Mouse (Mus musculus) myocyte (in vitro differentiated cells): ENCODE measurements around the gene Ren1. TPM values are rescaled to one million over a fixed set of nuclear protein-coding genes. Genes with fewer than 3 reads are reported as not detected.

Experiments
- H3K27me3 ChIP-seq: one replicate; pipeline ENCODE4 v1.6.1; 2011; ENCODE audit not compliant: control insufficient read depth, insufficient read depth, insufficient read length
- H3K36me3 ChIP-seq: one replicate; pipeline ENCODE4 v1.6.1; 2011; ENCODE audit not compliant: control insufficient read depth, insufficient read depth
- H3K4me2 ChIP-seq: one replicate; pipeline ENCODE4 v1.6.1; 2011; ENCODE audit warnings: low read depth, control low read depth
- H3K4me3 ChIP-seq: one replicate; pipeline ENCODE4 v1.5.1; 2011; ENCODE audit warnings: mild to moderate bottlenecking, control low read depth, moderate library complexity
- H3K79me2 ChIP-seq: one replicate; pipeline ENCODE4 v1.6.1; 2011; ENCODE audit not compliant: control insufficient read depth, insufficient read depth
- H3ac ChIP-seq: one replicate; pipeline ENCODE4 v1.6.1; 2011; ENCODE audit not compliant: control insufficient read depth, insufficient read length
- CEBPB ChIP-seq: IDR thresholded peaks from 2 replicates; pipeline ENCODE4 v1.6.1; 2011; ENCODE audit warnings: mild to moderate bottlenecking, moderate library complexity; ENCODE audit not compliant: poor library complexity, insufficient read depth, severe bottlenecking
- E2F4 ChIP-seq: IDR thresholded peaks from one replicate; pipeline ENCODE4 v1.6.1; 2011; ENCODE audit warnings: mild to moderate bottlenecking, control low read depth, moderate library complexity; ENCODE audit not compliant: insufficient read depth
- MAX ChIP-seq: IDR thresholded peaks from one replicate; pipeline ENCODE4 v1.6.1; 2011; ENCODE audit warnings: low read depth, mild to moderate bottlenecking, control low read depth
- MYOD1 ChIP-seq, 3 experiments: IDR thresholded peaks; one replicate each; pipeline ENCODE4 v1.6.1; 2011; ENCODE audit warnings: control low read depth in 2 of 3, low read depth in 2 of 3, mild to moderate bottlenecking in 2 of 3, moderate library complexity in 1 of 3; ENCODE audit not compliant: insufficient read length in 2 of 3, control insufficient read depth in 1 of 3
- MYOG ChIP-seq, 3 experiments: IDR thresholded peaks; one replicate each; pipeline ENCODE4 v1.6.1; 2011; ENCODE audit warnings: control low read depth in 2 of 3, low read depth in 2 of 3, mild to moderate bottlenecking in 2 of 3; ENCODE audit not compliant: insufficient read length in 2 of 3, control insufficient read depth in 1 of 3, insufficient read depth in 1 of 3
- POLR2A ChIP-seq: IDR thresholded peaks from one replicate; pipeline ENCODE4 v1.6.1; 2011; ENCODE audit warnings: low read depth, mild to moderate bottlenecking, control low read depth, moderate library complexity; ENCODE audit not compliant: insufficient read length
- POLR2AphosphoS2 ChIP-seq: IDR thresholded peaks from one replicate; pipeline ENCODE4 v1.6.1; 2011; ENCODE audit warnings: low read depth, control low read depth; ENCODE audit not compliant: insufficient read length
- REST ChIP-seq: IDR thresholded peaks from one replicate; pipeline ENCODE4 v1.6.1; 2011; ENCODE audit warnings: mild to moderate bottlenecking, control low read depth, moderate library complexity; ENCODE audit not compliant: insufficient read depth, insufficient read length
- SRF ChIP-seq: IDR thresholded peaks from one replicate; pipeline ENCODE4 v1.6.1; 2011; ENCODE audit warnings: low read depth; ENCODE audit not compliant: control insufficient read depth, insufficient read length
- TCF12 ChIP-seq: IDR thresholded peaks from one replicate; pipeline ENCODE4 v1.6.1; 2011; ENCODE audit warnings: mild to moderate bottlenecking, control low read depth; ENCODE audit not compliant: poor library complexity, insufficient read depth, severe bottlenecking
- TCF3 ChIP-seq: IDR thresholded peaks from one replicate; pipeline ENCODE4 v1.6.1; 2011; ENCODE audit warnings: low read depth, control low read depth; ENCODE audit not compliant: insufficient read length
- USF1 ChIP-seq: IDR thresholded peaks from one replicate; pipeline ENCODE4 v1.6.1; 2011; ENCODE audit warnings: low read depth, mild to moderate bottlenecking, control low read depth, moderate library complexity
- polyA plus RNA-seq: library from polyadenylated mRNA; unstranded; fragments of >200 nt; fragmentation: generic; extraction: Trizol; gene quantifications from one replicate; pipeline ENCODE4 v1.2.1, GENCODE M21; 2012; ENCODE audit warnings: missing spikeins

Ren1 gene
- polyA plus RNA-seq, 1 experiment, result not detected

DNA sequence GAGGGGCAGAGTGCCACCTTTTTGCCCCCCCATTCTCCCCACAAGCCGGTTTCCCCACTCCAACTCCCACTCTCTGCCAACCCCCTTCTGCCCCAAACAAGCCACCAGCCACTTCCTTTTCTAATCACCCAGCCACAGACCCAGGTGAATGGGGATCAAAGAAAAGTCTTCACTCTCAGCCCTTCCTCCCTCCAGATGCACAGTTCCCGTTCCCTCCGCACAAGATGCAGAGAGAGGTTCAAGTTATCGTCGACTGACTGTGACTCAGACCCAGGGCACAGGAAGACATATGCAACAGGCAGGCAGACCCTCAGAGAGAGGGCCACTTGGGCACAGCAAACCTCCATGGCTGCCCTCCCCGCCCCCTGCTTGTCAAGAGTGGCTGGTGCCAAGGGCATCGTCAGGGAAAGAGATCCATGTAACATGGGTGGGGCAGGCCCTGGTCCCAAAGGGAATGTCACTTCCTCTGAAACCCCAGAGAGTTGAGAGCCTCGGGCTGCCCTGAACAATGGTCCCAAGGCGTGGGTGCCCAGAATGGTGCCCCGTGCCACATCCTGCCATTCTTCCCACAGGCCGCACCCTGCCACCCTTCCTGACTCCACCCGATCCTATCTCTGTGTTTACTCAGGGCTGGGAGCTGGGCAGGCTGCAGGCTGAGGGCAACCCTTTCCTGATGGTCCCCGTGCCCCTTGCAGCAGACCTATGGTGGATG lies 49.9 kb downstream of the Ren1 start:
- H3ac ChIP-seq, result no peak overlapping the region
- no peak overlapping the region for H3K4me3 ChIP-seq
- TF ChIP-seq CEBPB, result no peak
- TF ChIP-seq TCF3, result no peak
- no peak for TF ChIP-seq TCF12
- no peak for TF ChIP-seq MYOG (IDR thresholded peaks at IDR 0.05; ENCODE audit: control insufficient read depth in 1 of 3, insufficient read depth in 1 of 3, insufficient read length in 2 of 3, low read depth in 2 of 3)
- TF ChIP-seq POLR2AphosphoS2, result no peak
- TF ChIP-seq E2F4, result no peak
- TF ChIP-seq SRF, result no peak
- no peak for TF ChIP-seq POLR2A
- TF ChIP-seq MAX, result no peak
- TF ChIP-seq REST, result no peak
- TF ChIP-seq MYOD1 (IDR thresholded peaks at IDR 0.05; ENCODE audit: control insufficient read depth in 1 of 3, insufficient read length in 2 of 3, low read depth in 2 of 3), result no peak
- no peak for TF ChIP-seq USF1
- no peak overlapping the region for H3K4me2 ChIP-seq
- no peaks in the 10 kb centered on the region for H3K27me3 ChIP-seq
- H3K36me3 ChIP-seq, result no peaks in the 10 kb centered on the region
- no peaks in the 10 kb centered on the region for H3K79me2 ChIP-seq

- no peak overlapping the region for H3K4me3 ChIP-seq
- no peak overlapping the region for H3ac ChIP-seq
- H3K79me2 ChIP-seq, result no peaks in the 10 kb centered on the region
- no peak overlapping the region for H3K4me2 ChIP-seq
- H3K36me3 ChIP-seq, result no peaks in the 10 kb centered on the region
- no peak for TF ChIP-seq REST
- no peak for TF ChIP-seq E2F4
- no peak for TF ChIP-seq MAX
- TF ChIP-seq MYOG (IDR thresholded peaks at IDR 0.05; ENCODE audit: control insufficient read depth in 1 of 3, insufficient read depth in 1 of 3, insufficient read length in 2 of 3, low read depth in 2 of 3), result no peak
- no peak for TF ChIP-seq USF1
- TF ChIP-seq SRF, result no peak
- no peak for TF ChIP-seq POLR2AphosphoS2
- no peak for TF ChIP-seq CEBPB
- TF ChIP-seq POLR2A, result no peak
- TF ChIP-seq TCF3, result no peak
- no peak for TF ChIP-seq MYOD1 (IDR thresholded peaks at IDR 0.05; ENCODE audit: control insufficient read depth in 1 of 3, insufficient read length in 2 of 3, low read depth in 2 of 3)
- no peak for TF ChIP-seq TCF12
- H3K27me3 ChIP-seq, result peaks cover 6% of the 10 kb centered on the region
These were observed 53.7 kb downstream of the Ren1 start for GRCm38 (mm10) chr1:133404005-133404404.

DNA sequence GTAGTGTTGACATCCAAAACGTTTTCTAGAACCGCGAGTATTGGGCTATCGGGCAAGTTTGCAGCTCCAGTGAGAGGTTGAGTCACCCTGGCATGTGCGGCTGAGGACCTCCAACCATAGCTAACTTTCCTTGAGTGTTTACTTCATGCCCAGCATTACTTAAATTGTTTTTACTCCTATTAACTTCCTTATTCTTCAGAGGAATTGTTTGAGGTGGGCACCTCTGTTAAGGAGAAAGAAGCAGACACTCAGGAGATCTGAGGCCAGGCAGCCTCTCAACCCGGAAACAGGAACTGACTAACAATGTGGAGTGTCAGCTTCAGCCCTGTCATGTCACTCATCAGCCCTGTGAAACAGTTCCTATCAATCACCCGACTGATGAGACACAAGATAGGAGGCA lies 56.3 kb downstream of the Ren1 start:
- H3K36me3 ChIP-seq, result no peaks in the 10 kb centered on the region
- TF ChIP-seq REST, result no peak
- TF ChIP-seq POLR2A, result no peak
- no peak for TF ChIP-seq MYOG (IDR thresholded peaks at IDR 0.05; ENCODE audit: control insufficient read depth in 1 of 3, insufficient read depth in 1 of 3, insufficient read length in 2 of 3, low read depth in 2 of 3)
- no peak for TF ChIP-seq MYOD1 (IDR thresholded peaks at IDR 0.05; ENCODE audit: control insufficient read depth in 1 of 3, insufficient read length in 2 of 3, low read depth in 2 of 3)
- no peak overlapping the region for H3K4me3 ChIP-seq
- no peak overlapping the region for H3ac ChIP-seq
- no peak overlapping the region for H3K4me2 ChIP-seq
- peaks cover 12% of the 10 kb centered on the region for H3K27me3 ChIP-seq
- no peaks in the 10 kb centered on the region for H3K79me2 ChIP-seq

GRCm38 (mm10) chr1:133407436-133407835 lies 57.1 kb downstream of the Ren1 start:
- H3K4me2 ChIP-seq, result no peak overlapping the region

More at GRCm38 (mm10) chr1:133407436-133407835, 57.1 kb downstream of the Ren1 start:
- H3K27me3 ChIP-seq, result peaks cover 18% of the 10 kb centered on the region
- no peaks in the 10 kb centered on the region for H3K36me3 ChIP-seq
- no peak overlapping the region for H3ac ChIP-seq
- no peaks in the 10 kb centered on the region for H3K79me2 ChIP-seq
- TF ChIP-seq POLR2A (no peak), E2F4 (no peak), MAX (no peak), MYOD1 (IDR thresholded peaks at IDR 0.05; ENCODE audit: control insufficient read depth in 1 of 3, insufficient read length in 2 of 3, low read depth in 2 of 3) (no peak), SRF (no peak), MYOG (IDR thresholded peaks at IDR 0.05; ENCODE audit: control insufficient read depth in 1 of 3, insufficient read depth in 1 of 3, insufficient read length in 2 of 3, low read depth in 2 of 3) (no peak), POLR2AphosphoS2 (no peak), TCF3 (no peak), REST (no peak), USF1 (no peak), TCF12 (no peak), CEBPB (no peak)
- H3K4me3 ChIP-seq, result no peak overlapping the region
